Mouse (Mus musculus): ENCODE data around the gene Ap1b1. TPM values are rescaled to one million over a fixed set of nuclear protein-coding genes. Genes with fewer than 3 reads are reported as not detected.
"Not testable (repeated sequence)": the region's sequence is repeated elsewhere in the genome, so short reads cannot be mapped to it uniquely, and the experiment has no call there.

Ap1b1 gene
- total RNA-seq, 1 experiment from 2014 or later, result 72.2 TPM

DNA sequence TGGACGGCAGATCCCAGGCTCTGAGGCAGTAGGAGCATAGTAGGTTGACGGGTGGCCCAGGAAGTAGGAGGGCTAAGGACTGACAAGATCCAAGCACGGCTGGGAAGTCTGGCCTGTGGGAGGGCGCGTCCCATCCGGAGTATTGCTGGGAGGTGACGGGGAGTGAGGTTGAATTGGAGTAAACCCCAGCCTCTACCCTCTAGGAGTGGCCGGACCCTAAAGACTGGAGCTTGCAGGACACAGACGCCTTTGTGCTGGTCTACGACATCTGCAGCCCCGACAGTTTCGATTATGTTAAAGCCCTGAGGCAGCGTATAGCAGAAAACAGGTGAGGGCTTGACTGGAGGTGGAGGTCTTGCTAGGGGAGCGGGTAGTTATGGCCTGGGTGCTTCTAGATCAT lies 72.6 kb downstream of the Ap1b1 start:
- ATAC-seq (replicated peaks; ENCODE audit: low read depth, poor library complexity, severe bottlenecking), result no peak

GRCm38 (mm10) chr11:5059704-5060156 lies 73.1 kb downstream of the Ap1b1 start:
- 0 out of 2 replicates have a peak, but pooled peaks have one; percentile 17 for ATAC-seq (replicated peaks; ENCODE audit: low read depth, poor library complexity, severe bottlenecking)

DNA sequence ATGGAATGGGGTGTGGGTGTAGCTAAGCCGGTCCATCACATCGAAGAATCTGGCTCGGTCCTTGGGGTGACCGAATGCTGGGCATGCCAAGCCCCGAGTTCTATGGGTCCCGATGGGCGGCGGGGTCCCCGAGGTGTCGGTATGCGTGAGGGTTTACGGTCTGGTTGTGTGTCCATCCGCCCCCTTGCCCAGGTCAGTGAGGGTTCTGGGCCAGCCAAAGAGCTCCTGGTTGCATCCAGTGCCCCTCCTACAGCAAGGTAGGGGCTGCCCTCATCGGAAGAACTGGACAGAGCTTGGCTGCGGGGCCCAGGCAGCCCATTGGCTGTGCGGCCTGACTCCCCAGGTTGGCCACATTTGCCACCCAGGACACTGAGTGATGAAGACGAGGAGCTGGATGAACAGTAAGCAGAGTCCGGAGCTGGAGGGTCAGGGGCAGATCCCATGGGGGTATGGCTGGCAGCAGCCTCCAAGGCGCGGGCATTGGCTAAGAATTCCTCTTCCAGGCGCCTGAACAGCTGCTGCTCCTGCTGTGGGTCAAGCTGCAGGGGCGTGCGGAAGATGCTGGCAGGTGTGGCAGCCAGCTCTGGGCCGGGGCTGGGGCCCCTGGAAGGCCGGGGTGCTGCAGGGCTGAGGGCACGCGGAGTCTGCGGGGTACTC lies 74.3 kb downstream of the Ap1b1 start:
- no peak for ATAC-seq (replicated peaks; ENCODE audit: low read depth, poor library complexity, severe bottlenecking)

GRCm38 (mm10) chr11:5061413-5062139 lies 75.0 kb downstream of the Ap1b1 start:
- ATAC-seq (replicated peaks; ENCODE audit: low read depth, poor library complexity, severe bottlenecking), result peak; percentile 26

GRCm38 (mm10) chr11:5062326-5062725 lies 75.7 kb downstream of the Ap1b1 start:
- ATAC-seq (replicated peaks; ENCODE audit: low read depth, poor library complexity, severe bottlenecking), result no peak

- no peak for ATAC-seq (replicated peaks; ENCODE audit: low read depth, poor library complexity, severe bottlenecking)
These were observed 76.4 kb downstream of the Ap1b1 start for GRCm38 (mm10) chr11:5062860-5063505.

DNA sequence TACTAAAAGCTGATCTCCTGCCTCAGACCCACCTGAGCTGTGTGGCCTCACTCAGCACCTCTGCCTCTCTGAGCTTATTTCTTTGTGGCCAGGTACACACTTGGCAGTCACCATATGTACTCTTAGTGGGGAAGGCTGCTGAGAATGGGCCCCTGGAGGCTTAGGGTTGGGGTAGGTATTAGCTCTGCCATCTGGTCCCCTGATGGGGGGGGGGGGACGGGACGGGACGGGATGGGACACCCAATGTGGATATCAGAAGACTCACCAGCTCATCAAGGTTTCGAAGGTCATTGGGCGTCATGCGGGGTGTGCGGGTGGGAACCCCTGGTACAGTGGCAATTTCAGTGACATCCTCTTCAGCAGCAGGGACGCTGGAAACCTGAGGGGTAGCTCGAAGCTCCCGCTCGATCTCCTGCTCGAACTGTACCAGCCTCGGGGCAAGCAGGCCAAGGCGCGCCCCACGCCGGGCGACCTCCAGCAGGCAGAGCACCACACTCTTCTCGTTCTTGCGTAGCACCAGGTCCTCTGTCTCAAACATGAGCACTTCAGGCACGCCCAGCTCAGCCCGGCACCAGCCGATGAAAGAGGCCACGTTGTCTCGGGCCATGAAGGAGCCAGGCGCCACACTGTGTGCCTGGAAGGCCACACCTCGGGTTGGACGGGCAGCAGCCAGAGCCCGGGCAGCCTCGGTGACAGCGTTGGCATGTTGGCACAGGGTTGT lies 77.1 kb downstream of the Ap1b1 start:
- no peak for ATAC-seq (replicated peaks; ENCODE audit: low read depth, poor library complexity, severe bottlenecking)

- ATAC-seq (replicated peaks; ENCODE audit: low read depth, poor library complexity, severe bottlenecking), result no peak
These were observed 77.8 kb downstream of the Ap1b1 start for GRCm38 (mm10) chr11:5064282-5065055.

- peak; percentile 46 for ATAC-seq (replicated peaks; ENCODE audit: low read depth, poor library complexity, severe bottlenecking)
These were observed 78.6 kb downstream of the Ap1b1 start, which contains the start of gene Gas2l1 for GRCm38 (mm10) chr11:5065056-5065821. Gene Gas2l1 (minus strand): TSS chr11:5065327.

DNA sequence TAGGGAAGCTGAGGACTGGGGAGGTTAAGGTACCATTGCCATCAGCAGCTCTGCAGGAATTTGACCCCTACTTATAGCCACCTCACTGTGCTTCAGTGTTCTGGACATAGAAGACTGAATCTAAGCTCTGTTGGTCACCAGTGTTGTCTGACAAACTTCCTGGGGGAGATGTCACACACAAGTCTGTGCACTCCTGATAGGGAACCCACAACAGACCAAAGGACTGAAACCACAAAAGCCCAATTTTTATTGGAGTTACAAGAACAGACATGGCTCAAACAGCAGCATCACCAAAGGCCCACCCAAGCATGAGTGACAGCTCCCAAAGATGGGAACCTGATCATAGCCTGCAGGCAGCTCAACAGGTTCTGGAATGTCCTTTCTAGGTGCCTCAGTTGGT lies 80.4 kb downstream of the Ap1b1 start:
- peak; percentile 20; the same call in 1 of the 2 replicates for ATAC-seq (replicated peaks; ENCODE audit: low read depth, poor library complexity, severe bottlenecking)

DNA sequence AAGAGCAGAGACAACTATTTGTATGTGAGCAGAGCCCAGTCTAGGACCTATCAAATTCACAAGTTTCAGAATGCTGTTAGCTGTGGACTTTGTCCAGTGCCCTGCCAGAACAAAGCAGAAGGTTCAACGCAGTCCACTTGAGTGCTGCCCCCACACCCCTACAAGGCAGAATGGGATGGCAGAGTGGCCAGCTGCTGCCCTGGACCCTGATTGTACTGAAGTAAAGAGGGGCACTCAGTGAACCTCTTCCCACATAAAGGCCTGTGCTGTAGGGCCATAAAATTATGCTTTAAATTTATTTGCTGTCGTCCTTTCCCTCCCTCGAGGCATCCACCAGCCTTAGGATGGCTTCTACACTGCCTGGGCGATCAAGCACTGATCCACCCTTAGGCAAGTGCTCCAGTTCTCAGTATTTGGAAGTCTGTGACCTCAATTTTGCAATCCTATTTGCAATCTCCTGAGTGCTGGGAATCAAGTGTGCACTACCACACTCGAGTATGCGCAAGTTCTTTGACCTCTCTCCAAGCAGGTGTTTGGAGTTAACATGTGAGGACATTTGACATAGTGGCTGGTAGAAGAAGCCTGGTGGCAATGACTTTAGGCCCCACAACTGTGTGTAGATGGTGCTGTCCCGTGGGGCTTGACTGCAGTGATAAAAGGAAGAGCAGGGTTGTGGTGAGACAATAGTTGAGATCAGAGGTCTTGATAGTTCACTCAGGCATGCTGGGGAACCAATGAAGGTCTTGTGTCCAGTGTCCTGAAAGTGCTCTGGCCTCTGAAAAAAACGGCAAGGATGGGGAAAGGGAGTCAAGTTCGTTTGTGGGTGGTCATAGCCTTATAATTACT lies 81.7 kb downstream of the Ap1b1 start:
- ATAC-seq (replicated peaks; ENCODE audit: low read depth, poor library complexity, severe bottlenecking), result no peak

DNA sequence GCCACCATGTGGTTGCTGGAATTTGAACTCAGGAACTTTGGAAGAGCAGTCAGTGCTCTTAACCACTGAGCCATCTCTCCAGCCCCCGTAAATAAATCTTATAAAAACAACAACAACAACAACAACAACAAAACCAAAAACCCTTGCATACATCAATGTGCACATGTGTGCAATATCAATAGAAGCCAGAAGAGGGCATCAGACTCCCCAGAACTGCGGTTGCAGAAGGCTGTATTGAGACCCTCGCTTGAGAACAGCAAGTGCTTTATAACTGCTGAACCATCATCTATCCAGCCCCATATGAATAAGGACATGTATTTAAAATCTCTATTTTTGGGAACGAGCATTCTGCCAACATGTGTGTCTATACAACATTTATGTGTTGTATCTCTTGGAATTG lies 88.3 kb downstream of the Ap1b1 start:
- ATAC-seq (replicated peaks; ENCODE audit: low read depth, poor library complexity, severe bottlenecking), result 0 out of 2 replicates have a peak, but pooled peaks have one; percentile 74

DNA sequence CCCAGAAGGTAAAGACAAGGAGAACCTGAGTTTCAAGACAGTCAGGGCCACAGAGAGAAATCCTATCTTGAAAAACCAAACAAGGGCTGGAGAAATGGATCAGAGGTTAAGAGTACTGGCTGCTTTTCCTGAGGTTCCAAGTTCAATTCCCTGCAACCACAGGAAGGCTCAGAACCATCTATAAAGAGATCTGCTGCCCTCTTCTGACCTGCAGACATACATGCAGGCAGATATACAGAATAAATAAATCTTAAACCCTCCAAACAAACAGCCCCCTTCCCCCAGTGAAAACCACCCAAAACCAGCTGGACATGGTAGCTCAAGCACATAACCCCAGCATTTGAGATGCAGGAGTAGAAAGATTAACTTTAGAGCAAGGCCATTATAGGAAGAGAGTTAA lies 89.1 kb downstream of the Ap1b1 start:
- no peak for ATAC-seq (replicated peaks; ENCODE audit: low read depth, poor library complexity, severe bottlenecking)

DNA sequence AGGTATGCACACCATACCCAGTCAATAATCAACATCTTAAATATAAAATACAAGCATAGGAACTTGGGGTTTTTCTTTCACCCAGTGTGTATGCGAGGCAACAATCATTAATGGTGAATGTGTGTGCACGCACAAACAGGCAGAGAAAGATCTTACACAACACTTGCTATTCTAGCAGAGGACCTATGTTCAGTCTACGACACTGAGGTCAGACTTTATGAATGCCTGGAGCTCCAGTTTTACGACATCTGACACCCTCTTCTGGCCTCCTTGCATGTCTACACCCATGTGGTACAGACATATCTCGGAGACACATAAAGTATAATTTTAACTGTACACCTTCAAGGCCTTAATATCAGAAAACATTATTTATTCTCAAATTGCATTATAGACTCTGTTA lies 90.2 kb downstream of the Ap1b1 start:
- ATAC-seq (replicated peaks; ENCODE audit: low read depth, poor library complexity, severe bottlenecking), result not testable (repeated sequence)

DNA sequence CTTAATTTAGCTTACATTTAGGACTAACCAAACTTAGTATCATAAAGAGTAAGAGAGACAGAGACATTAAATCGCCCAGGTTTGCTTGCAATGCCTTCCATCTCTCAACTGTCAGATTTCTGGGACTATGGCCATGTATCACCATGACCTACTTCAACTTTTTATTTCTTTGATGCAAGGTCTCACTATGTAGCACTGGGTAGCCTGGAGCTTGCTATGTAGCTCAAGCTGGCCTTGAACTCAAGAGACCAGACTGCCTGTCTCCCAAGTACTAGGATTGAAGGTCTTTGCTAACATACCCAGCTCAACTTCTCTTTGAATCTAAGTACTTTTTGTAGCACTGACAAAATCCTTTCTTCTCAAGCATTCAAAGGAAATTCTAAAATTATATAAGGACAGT lies 102.5 kb downstream of the Ap1b1 start:
- no peak for ATAC-seq (replicated peaks; ENCODE audit: low read depth, poor library complexity, severe bottlenecking)

- peak; percentile 69 for ATAC-seq (replicated peaks; ENCODE audit: low read depth, poor library complexity, severe bottlenecking)
These were observed 105.1 kb downstream of the Ap1b1 start for GRCm38 (mm10) chr11:5091706-5092105.

All from common myeloid progenitor, adult 5-6 weeks (primary cell).